Mouse (Mus musculus) kidney, adult 8-10 months (tissue): ENCODE measurements around the gene Tmem8b.

Source experiments
- DNase-seq, 2 experiments: peaks; one replicate each; pipeline ENCODE4 v3.0.0; 2022

Gene Tmem8b

GRCm38 (mm10) chr4:43668782-43669427, at the start of gene Tmem8b, which contains the start of gene Fam221b:
TSS of gene Tmem8b (plus strand) at chr4:43668971.
TSS of gene Fam221b (minus strand) at chr4:43669145.
- peak; percentile 91 to 92 for DNase-seq

GRCm38 (mm10) chr4:43620146-43620778, 48.5 kb upstream of the Tmem8b start:
- DNase-seq, result no peak

- peak in 1 of 2 experiments; percentile 19 for DNase-seq
These were observed 39.5 kb upstream of the Tmem8b start for GRCm38 (mm10) chr4:43629106-43629817.

GRCm38 (mm10) chr4:43630030-43630581, 38.7 kb upstream of the Tmem8b start:
- peak; percentile 80 to 89 for DNase-seq

- DNase-seq, result no peak
These were observed 38.1 kb upstream of the Tmem8b start for GRCm38 (mm10) chr4:43630671-43631045.

GRCm38 (mm10) chr4:43631046-43631955, 37.5 kb upstream of the Tmem8b start, which contains the start of gene Npr2:
TSS of gene Npr2 (plus strand) at chr4:43631935.
- DNase-seq, result peak; percentile 13 to 24

- peak in 1 of 2 experiments; percentile 15 for DNase-seq
These were observed 36.5 kb upstream of the Tmem8b start for GRCm38 (mm10) chr4:43631956-43632920.

GRCm38 (mm10) chr4:43633296-43633695, 35.5 kb upstream of the Tmem8b start:
- DNase-seq, result no peak

- no peak for DNase-seq
These were observed 35.0 kb upstream of the Tmem8b start for GRCm38 (mm10) chr4:43633736-43634135.

- DNase-seq, result no peak
These were observed 34.0 kb upstream of the Tmem8b start for GRCm38 (mm10) chr4:43634621-43635374.

GRCm38 (mm10) chr4:43636751-43637150, 32.0 kb upstream of the Tmem8b start:
- no peak for DNase-seq

- no peak for DNase-seq
These were observed 28.7 kb upstream of the Tmem8b start for GRCm38 (mm10) chr4:43640076-43640475.

GRCm38 (mm10) chr4:43640491-43640890, 28.3 kb upstream of the Tmem8b start:
- DNase-seq, result no peak

GRCm38 (mm10) chr4:43649783-43650182, 19.0 kb upstream of the Tmem8b start:
- DNase-seq, result no peak

- DNase-seq, result peak; percentile 73 to 85
These were observed 16.0 kb upstream of the Tmem8b start for GRCm38 (mm10) chr4:43652726-43653125.

GRCm38 (mm10) chr4:43653161-43654015, 15.4 kb upstream of the Tmem8b start, which contains the start of gene Spag8:
TSS of gene Spag8 (minus strand) at chr4:43653594.
- DNase-seq, result no peak

GRCm38 (mm10) chr4:43655656-43656338, 13.0 kb upstream of the Tmem8b start:
- peak; percentile 71 for DNase-seq

- DNase-seq, result peak; percentile 98 to 99
These were observed 12.2 kb upstream of the Tmem8b start, which contains the start of gene Hint2 for GRCm38 (mm10) chr4:43656339-43657109. TSS of gene Hint2 (minus strand) at chr4:43656466.
